Mouse (Mus musculus) heart, embryonic 14.5 days (tissue): ENCODE data around the gene Dyrk1a. TPM values are rescaled to one million over a fixed set of nuclear protein-coding genes. Genes with fewer than 3 reads are reported as not detected.

ENCODE experiments used
- ATAC-seq: fragments of 200-750 bp; cut with Nextera tagmentation; 2 replicates; pipeline ENCODE4 v1.8.0; 2017; ENCODE audit warnings: low read depth, moderate TSS enrichment; ENCODE audit not compliant: insufficient number of reproducible peaks, insufficient read depth, low FRiP score
- H3K27ac ChIP-seq, 2 experiments: fragments of 200-500 bp in 1 of 2; fragments of 300-500 bp in 1 of 2; sonication (generic) in 1 of 2; replicated peaks in 1 of 2; 2 replicates each; pipeline ENCODE4 v1.5.1; 2012 to 2014; ENCODE audit warnings: low read depth in 2 of 2, low read length in 2 of 2, control low read depth in 1 of 2, mild to moderate bottlenecking in 1 of 2, mixed read lengths in 1 of 2; ENCODE audit not compliant: control insufficient read depth in 1 of 2, insufficient read depth in 1 of 2
- H3K27me3 ChIP-seq: fragments of 300-500 bp; sonication (generic); 2 replicates; pipeline ENCODE4 v1.6.1; 2014; ENCODE audit warnings: mild to moderate bottlenecking, low read length, control low read depth; ENCODE audit not compliant: control insufficient read depth, insufficient read depth
- H3K36me3 ChIP-seq: fragments of 300-500 bp; sonication (generic); 2 replicates; pipeline ENCODE4 v1.6.1; 2014; ENCODE audit warnings: mild to moderate bottlenecking, control low read depth, low read length, mixed read lengths; ENCODE audit not compliant: control insufficient read depth, insufficient read depth
- H3K4me1 ChIP-seq, 2 experiments: fragments of 200-500 bp in 1 of 2; fragments of 300-500 bp in 1 of 2; sonication (generic) in 1 of 2; 2 replicates each; pipeline ENCODE4 v1.6.1; 2012 to 2014; ENCODE audit warnings: low read length in 2 of 2, control low read depth in 1 of 2, mixed read lengths in 1 of 2; ENCODE audit not compliant: control insufficient read depth in 2 of 2, insufficient read depth in 2 of 2
- H3K4me2 ChIP-seq: fragments of 300-500 bp; sonication (generic); 2 replicates; pipeline ENCODE4 v1.6.1; 2014; ENCODE audit warnings: mild to moderate bottlenecking, low read length
- H3K4me3 ChIP-seq, 2 experiments: fragments of 200-500 bp in 1 of 2; fragments of 300-500 bp in 1 of 2; sonication (generic) in 1 of 2; 2 replicates each; pipeline ENCODE4 v1.5.1; 2012 to 2014; ENCODE audit warnings: low read length in 2 of 2, mild to moderate bottlenecking in 2 of 2, control low read depth in 1 of 2, low read depth in 1 of 2, moderate library complexity in 1 of 2; ENCODE audit not compliant: control insufficient read depth in 1 of 2, insufficient read depth in 1 of 2
- H3K9ac ChIP-seq: fragments of 300-500 bp; sonication (generic); 2 replicates; pipeline ENCODE4 v1.6.1; 2014; ENCODE audit warnings: mild to moderate bottlenecking, low read length
- H3K9me3 ChIP-seq: fragments of 300-500 bp; sonication (generic); 2 replicates; pipeline ENCODE4 v1.6.1; 2016; ENCODE audit warnings: low read length, control low read depth; ENCODE audit not compliant: control insufficient read depth
- WGBS: fragments of 180-500 bp; shearing (Covaris S2); extraction: QIAGEN DNeasy Blood & Tissue Kit; methylation state at CpG from one replicate; pipeline ENCODE4 v1.1.7; 2014; 5-methylcytosine and 5-hydroxymethylcytosine counted together
- polyA plus RNA-seq: library from polyadenylated mRNA; unstranded; fragments of >200 nt; fragmentation: Nextera tagmentation; extraction: Ambion mirVana; gene quantifications from 2 replicates; pipeline ENCODE4 v1.2.1, GENCODE M21; 2014

Dyrk1a gene
- polyA plus RNA-seq, 1 experiment from 2014 or later, result 12.2 TPM

DNA sequence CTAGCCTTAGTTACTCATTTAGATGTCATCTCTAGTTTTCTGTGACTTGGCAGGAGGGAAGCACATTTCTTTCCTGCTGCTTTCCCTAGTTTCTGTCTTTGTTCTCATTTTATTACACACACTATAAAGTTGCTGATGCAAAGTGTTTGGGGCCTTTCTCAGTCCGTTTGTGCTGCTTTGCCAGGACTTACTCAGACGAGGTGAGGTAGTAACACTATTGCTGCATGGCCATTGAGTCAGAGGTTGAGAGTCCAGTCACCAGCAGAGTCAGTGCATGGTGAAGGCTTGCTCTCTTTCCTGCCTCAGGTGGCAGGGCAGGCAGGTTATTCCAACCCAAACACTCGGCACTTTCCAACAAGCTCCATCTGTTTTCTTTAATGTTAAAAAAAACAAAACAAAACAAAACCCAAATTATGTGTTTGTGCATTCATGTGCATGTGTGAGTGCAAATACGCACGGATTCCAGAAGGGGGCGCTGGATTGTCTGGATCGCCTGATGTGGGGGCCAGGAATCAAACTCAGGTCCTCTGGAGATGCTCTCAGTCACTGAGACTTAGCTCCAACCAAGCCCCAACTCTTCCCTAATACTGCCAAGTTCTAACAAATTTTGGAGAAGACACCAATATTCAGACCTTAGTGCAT, 16.7 kb downstream of the Dyrk1a start:
- Histone ChIP-seq H3K27me3 (no peaks in the 10 kb centered on the region), H3K4me3 (no peak overlapping the region), H3K9ac (no peak overlapping the region), H3K36me3 (no peaks in the 10 kb centered on the region), H3K9me3 (no peaks in the 10 kb centered on the region), H3K27ac (no peak overlapping the region), H3K4me1 (peaks cover 38 to 95% of the 10 kb centered on the region in 2 experiments), H3K4me2 (no peak overlapping the region)
- ATAC-seq, result no peak
- WGBS, result 67% methylated on average over 7 of the region's 7 CpGs

- no peak overlapping the region for H3K4me3 ChIP-seq
- H3K4me1 ChIP-seq, result peaks cover 39 to 98% of the 10 kb centered on the region in 2 experiments
- H3K27ac ChIP-seq, result no peak overlapping the region
- no peak overlapping the region for H3K4me2 ChIP-seq
- 57% methylated on average over 4 of the region's 4 CpGs for WGBS
- H3K9me3 ChIP-seq, result no peaks in the 10 kb centered on the region
- no peak for ATAC-seq
- no peaks in the 10 kb centered on the region for H3K36me3 ChIP-seq
- no peaks in the 10 kb centered on the region for H3K27me3 ChIP-seq
- H3K9ac ChIP-seq, result no peak overlapping the region
Measured at GRCm38 (mm10) chr16:94587461-94587860, 17.7 kb downstream of the Dyrk1a start.

- Histone ChIP-seq H3K9me3 (no peaks in the 10 kb centered on the region), H3K9ac (no peak overlapping the region), H3K4me3 (no peak overlapping the region), H3K4me1 (peaks cover 36 to 96% of the 10 kb centered on the region in 2 experiments), H3K36me3 (no peaks in the 10 kb centered on the region), H3K27me3 (no peaks in the 10 kb centered on the region), H3K27ac (0 out of 4 replicates have a peak overlapping the region, but pooled peaks of 1 of the 2 experiments have one; percentile 10), H3K4me2 (no peak overlapping the region)
- WGBS, result 70% methylated on average over 8 of the region's 8 CpGs
- no peak for ATAC-seq
Measured at GRCm38 (mm10) chr16:94588171-94588570, 18.4 kb downstream of the Dyrk1a start.

- no peak for ATAC-seq
- no peaks in the 10 kb centered on the region for H3K9me3 ChIP-seq
- no peak overlapping the region for H3K4me2 ChIP-seq
- no peak overlapping the region for H3K4me3 ChIP-seq
- peaks cover 32 to 91% of the 10 kb centered on the region in 2 experiments for H3K4me1 ChIP-seq
- no peaks in the 10 kb centered on the region for H3K36me3 ChIP-seq
- no peak overlapping the region for H3K9ac ChIP-seq
- no peaks in the 10 kb centered on the region for H3K27me3 ChIP-seq
- no peak overlapping the region for H3K27ac ChIP-seq
- WGBS, result 87% methylated on average over 6 of the region's 6 CpGs
Measured at GRCm38 (mm10) chr16:94588974-94589373, 19.2 kb downstream of the Dyrk1a start.

DNA sequence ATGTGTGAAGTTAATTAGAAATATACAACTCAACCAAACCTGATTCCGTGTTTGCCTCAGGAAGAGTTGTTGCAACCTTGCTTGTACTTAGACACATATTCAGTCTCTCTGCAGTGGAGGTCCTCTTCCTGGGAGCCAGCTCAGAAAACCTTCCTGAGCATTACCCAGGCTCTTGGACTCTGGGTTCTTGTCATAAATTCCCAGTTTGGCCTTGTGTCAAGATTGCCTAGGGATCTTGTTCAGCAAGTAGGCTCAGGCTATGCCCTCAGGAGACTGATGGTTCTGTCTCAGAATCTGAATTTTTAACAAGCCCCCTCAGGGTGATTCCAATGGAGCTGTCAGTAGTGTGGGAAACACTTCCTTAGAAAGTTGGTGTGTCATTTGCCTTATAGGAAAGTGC, 19.8 kb downstream of the Dyrk1a start:
- Histone ChIP-seq H3K4me2 (no peak overlapping the region), H3K27me3 (no peaks in the 10 kb centered on the region), H3K9ac (no peak overlapping the region), H3K9me3 (no peaks in the 10 kb centered on the region), H3K27ac (no peak overlapping the region), H3K36me3 (no peaks in the 10 kb centered on the region), H3K4me1 (peaks cover 32 to 85% of the 10 kb centered on the region in 2 experiments), H3K4me3 (no peak overlapping the region)
- WGBS, result 85% methylated on average over 1 of the region's 1 CpGs
- no peak for ATAC-seq

- ATAC-seq, result no peak
- Histone ChIP-seq H3K9ac (no peak overlapping the region), H3K4me2 (no peak overlapping the region), H3K4me3 (no peak overlapping the region), H3K4me1 (peaks cover 27 to 82% of the 10 kb centered on the region in 2 experiments), H3K36me3 (no peaks in the 10 kb centered on the region), H3K9me3 (no peaks in the 10 kb centered on the region), H3K27me3 (no peaks in the 10 kb centered on the region), H3K27ac (no peak overlapping the region)
- WGBS, result 64% methylated on average over 1 of the region's 1 CpGs
Measured at GRCm38 (mm10) chr16:94590214-94590613, 20.4 kb downstream of the Dyrk1a start.

GRCm38 (mm10) chr16:94590977-94591376, 21.2 kb downstream of the Dyrk1a start:
- peak overlapping the region in 1 of 2 experiments; percentile 33; a peak in 2 of 4 replicates for H3K27ac ChIP-seq

GRCm38 (mm10) chr16:94591536-94591935, 21.7 kb downstream of the Dyrk1a start:
- WGBS, result 41% methylated on average over 3 of the region's 3 CpGs
- H3K4me1 ChIP-seq, result peaks cover 25 to 73% of the 10 kb centered on the region in 2 experiments
- H3K9ac ChIP-seq, result no peak overlapping the region
- no peaks in the 10 kb centered on the region for H3K27me3 ChIP-seq
- peak overlapping the region in 1 of 2 experiments; percentile 33; a peak in 2 of 4 replicates for H3K27ac ChIP-seq
- no peak overlapping the region for H3K4me2 ChIP-seq
- H3K4me3 ChIP-seq, result no peak overlapping the region
- no peaks in the 10 kb centered on the region for H3K9me3 ChIP-seq
- no peak for ATAC-seq
- no peaks in the 10 kb centered on the region for H3K36me3 ChIP-seq

More at GRCm38 (mm10) chr16:94590977-94591376, 21.2 kb downstream of the Dyrk1a start:
- Histone ChIP-seq H3K4me3 (no peak overlapping the region), H3K4me1 (peaks cover 27 to 76% of the 10 kb centered on the region in 2 experiments), H3K4me2 (no peak overlapping the region), H3K9me3 (no peaks in the 10 kb centered on the region), H3K27me3 (no peaks in the 10 kb centered on the region), H3K9ac (no peak overlapping the region), H3K36me3 (no peaks in the 10 kb centered on the region)
- WGBS, result 65% methylated on average over 8 of the region's 8 CpGs
- ATAC-seq, result no peak
